Mouse (Mus musculus) NIH3T3 (cell line): Measurements from ENCODE around the gene Gm17581.
"Not testable (repeated sequence)": the region's sequence is repeated elsewhere in the genome, so short reads cannot be mapped to it uniquely, and the experiment has no call there.

Source experiments
- DNase-seq: peaks from one replicate; pipeline ENCODE4 v3.0.0-alpha.2; 2012; ENCODE audit warnings: low read depth

Gm17581 gene

DNA sequence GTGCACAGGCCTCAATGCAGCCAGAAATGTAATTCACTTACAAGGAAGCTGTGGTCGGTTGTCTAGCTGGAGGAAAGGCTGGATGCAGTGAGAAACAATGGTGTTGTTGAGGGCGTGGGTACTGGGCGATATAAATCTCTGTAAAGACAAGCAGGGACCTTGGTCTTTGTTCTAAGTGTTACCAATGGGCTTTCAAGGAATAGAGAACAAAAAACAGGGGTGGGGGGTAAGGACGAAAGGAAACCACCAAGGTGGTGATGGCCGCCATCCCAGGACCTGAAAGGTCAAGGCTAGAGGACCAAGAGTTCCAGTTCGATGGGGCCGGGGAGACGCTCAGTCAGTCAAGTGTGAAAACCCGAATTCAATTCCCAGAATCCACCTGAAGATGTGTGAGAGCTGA is 2.1 kb upstream of the Gm17581 start:
- no peak for DNase-seq

DNA sequence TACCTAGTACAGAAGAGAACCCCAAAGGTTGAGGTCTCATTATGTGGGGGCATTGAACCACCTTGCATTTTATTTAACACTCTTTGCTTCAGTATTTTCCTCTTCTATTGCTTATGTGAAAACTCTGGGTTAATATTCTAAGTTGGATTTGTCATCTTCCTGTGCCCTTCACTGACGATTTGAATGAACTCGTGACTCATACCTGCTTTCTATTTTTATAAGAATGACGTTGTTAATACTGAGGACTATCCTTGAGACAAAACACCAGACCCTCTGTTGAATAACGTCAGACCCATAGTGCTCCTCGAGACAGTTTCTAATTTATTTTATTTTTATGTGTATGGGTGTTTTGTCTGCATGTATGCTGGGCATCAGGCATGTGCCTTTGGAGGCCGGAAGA is 1.3 kb upstream of the Gm17581 start:
- peak; percentile 31 for DNase-seq

DNA sequence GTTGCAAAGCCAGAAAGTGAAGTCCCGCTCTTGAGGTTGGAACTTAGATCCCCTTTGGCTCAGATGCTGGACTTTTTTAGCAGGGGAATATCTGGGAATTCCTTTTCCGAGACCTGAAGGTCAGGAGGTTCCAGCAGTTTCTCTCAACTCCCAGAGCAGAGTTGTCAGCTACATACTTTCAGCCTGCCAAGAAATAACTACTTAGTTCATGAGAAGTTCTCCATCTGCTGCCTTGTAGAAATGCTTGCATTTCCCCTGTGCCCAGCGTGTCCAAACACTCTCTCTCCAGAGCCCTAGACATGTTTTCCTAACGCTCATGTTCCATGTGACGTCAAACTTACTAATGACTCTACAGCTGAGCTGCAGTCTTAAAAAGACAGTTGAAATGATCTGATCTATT is 586 bp downstream of the Gm17581 start:
- no peak for DNase-seq

DNA sequence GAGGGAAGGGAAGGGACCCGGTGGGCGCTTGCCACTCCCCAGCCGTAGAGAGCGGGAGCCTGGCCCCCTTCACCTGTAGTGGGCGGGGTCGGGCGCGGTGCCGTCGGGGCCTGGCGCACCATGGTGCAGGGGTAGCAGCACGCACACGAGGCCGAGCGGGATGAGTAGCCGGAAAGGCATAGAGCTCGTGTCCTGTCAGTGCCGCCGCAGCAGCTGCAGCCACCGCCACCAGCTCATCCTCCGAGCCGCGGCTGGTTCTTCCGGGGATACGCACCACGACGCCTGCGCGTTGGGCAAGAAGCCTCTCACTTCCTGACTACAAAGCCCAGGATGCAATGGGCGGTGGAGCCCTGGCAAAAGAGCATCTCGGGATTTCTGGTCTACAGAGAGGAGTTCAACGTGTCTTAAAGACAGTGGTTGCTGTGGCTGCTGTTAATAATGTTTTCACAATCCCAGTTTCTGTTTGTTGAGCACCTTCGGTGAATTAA is 6.5 kb downstream of the Gm17581 start, which contains the start of gene Edem2:
Gene Edem2, minus strand, starts transcription at position 318 of the 488 bp plus-strand sequence.
- peak; percentile 94 for DNase-seq

DNA sequence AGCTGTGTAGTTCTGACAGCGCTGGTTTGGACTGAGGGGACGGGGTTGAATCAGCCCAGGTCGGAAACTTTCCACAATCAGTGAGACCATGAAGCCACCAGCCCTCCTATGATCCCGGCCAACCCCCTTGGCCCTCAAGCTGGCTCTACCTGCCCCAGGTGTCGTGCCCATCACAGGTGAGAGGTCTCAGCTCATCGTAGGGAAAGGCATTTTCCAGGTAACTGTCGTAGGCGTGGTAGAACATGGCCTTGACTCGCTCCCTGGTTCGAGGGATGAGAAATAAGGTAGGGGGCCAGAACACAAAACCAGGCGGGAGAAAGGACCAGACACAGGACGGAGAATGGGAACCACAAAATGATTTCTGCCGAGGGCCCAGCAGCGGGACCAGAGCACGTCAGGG is 6.9 kb downstream of the Gm17581 start:
- DNase-seq, result no peak

DNA sequence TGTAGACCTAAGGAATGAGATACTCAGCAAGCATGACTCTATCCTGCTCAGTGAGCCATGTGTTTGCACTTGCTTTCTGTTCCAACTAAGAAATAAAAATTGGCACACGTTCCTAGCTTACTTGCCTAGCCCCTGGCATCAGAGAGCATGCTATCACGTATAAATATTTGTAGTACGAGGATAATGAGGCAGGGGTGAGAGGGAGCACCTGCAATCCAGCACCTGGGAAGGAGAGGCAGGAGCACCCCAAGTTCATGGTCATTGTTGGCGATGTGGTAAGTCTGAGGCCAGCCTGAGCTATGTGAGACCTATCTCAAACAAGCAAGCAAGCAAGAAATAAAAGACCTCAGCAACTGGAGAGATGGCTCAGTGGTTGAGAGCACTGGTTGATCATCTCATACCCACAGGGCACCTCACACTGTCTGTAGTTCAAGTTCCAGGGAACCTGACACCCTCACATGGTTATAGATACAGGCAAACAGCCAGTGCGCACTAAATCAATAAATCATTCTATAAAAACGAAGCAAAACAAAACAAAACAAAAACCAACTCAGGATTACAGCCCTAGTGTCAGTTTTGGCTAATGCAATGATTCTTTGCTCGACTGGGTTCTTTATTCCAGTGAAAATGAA is 7.8 kb downstream of the Gm17581 start:
- no peak for DNase-seq

DNA sequence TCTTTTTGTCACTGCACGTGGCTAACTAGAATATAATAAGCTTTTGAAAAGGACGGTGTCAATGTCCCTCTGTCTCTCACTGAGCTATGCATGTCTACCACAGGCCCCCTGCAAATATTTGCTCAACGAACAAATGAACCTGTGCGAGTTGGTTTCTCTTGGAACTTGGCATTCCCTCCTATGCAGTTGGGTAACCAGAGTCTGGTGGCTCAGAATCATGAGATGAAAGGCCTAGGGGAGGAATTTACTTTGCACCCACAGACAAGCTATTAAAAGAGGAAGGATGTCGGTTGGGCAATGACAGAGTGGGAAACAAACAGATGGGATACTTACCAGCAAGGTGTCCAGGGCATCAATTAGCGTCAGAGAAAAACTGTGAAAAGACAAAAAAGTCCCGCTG is 9.4 kb downstream of the Gm17581 start:
- DNase-seq, result no peak

DNA sequence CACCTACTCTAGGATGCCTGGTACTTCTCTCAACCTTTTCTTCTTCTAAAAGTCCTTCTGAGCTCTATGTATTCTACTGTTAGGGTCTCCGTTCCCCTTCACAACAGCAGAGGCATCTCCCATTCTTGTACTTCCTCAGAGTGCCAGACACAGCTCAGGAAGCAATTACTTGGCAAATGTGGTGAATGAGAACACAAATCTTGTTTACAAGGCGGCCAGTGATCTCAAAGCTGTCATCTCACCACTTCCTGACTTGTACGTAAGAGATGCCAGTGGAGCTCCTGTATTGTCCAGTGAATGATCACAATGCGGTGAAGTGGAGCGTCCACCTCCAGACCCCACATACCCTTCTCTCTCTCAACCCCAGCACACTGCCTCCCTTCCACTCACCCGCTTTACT is 11.1 kb downstream of the Gm17581 start:
- no peak for DNase-seq

DNA sequence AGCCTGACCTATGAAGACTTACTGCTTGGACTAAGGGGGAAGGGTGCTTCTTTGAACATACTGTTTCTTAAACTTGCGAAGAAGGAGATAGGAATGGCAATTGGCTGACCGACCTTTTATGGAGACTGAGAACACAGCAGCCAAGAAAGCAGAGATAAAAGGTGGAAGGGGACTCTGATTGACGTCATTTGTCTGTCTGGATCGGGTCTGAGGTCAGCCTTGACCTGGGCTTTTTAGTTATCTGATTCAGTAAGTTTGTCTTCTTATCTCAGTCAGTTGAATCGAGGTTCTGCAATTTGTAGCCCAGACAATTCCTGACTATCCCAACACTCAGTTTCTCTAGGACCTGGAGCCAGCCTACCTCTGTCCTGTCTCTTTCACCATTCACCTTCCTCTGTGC is 11.6 kb downstream of the Gm17581 start:
- DNase-seq, result no peak

DNA sequence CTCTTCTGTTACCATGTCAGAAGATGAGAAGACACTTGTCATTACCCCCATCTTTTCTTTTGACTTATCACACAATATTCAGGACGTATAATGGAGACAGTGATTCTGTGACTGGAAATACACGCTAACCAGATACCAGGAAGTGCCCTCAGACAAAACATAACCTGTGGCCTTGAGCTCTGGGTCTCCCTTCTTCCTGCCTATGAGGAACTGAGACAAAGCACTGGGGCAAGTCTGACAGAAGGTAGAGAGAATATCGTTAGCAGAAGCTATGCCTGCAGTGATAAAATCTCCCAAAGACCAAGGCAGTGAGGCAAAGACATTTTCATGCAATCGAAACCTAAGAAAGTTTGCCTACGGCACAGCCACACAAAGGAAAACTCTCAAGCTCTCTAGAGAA is 15.1 kb downstream of the Gm17581 start:
- no peak for DNase-seq

DNA sequence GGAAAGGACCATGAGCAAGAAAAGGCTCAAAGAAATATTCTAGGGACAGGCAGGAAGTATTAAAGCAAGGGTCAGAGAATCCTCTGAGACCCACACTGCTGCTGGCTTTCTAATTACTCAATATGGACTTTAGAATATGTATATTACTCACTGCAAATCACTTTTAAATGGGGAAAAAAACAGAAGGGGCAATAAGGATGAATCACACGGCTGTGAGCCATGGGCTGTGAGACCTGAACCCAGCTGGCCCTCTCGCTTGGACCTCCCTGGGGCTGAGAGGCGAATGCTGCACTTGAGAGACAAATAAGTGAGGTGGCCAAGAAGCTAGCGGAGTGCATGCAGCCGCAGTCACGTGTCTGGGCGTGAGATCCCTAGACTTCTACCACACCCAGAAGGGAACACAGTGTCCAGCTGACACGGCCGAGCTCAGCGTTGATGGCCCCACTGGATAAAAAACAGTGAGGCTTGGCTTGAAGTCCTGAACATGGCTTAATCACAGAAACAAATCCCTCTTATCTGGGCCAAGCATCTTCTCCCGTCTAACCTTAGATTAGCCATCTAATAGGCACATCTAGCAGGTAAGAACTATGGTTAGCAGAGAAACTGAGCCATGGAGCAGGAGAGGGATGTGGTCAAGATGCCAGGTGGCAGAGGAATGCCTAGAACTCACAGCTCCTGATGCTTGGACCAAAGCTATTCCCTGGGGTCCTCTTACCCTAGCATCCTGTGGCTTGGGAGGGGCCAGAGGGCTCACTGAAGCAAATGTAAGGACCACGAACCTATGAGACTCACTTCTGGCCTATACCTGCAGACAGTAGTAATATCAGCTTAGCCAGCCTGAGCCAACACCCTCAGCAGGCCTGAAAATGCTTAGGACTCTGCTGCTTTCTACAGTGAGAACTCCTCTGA is 18.3 kb downstream of the Gm17581 start:
- DNase-seq, result no peak

DNA sequence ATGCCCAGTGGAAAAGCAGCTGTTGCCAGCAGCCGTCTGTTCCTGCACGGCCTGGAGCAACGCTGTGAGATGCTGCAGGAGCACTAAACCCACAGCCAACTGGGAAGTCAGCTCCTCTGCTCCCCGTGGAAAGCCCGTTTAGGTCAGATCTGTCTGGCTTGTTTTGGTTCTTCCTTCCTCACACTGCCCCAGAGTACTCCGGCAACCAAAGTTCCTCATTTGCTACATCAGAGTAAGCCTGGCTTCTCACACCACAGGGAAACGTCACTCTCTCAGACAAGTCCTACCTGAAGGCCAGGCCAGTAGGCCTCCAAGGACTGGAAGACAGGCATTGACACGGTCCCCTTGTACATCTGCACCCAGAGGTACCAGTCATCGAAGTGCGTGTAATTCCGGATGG is 25.1 kb downstream of the Gm17581 start:
- DNase-seq, result no peak

DNA sequence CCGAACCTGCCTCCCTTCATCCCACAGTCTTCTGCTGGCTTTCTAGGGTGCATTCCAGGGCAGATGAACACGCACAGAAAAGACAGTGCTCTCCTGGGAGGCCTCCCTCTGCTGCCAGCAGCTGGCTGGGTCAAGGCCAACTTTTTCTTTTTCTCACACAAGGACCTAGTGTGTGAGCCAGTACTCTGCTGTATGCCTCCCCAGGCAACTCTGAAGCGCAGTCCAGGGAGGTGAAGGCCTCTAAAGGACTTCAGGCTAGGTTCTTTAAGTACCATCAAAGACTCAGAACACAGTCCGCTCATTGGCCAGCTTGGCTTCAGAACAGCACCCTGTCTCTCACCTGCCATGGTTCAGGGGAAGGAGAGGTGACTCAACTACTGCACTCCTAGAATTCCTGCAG is 28.4 kb downstream of the Gm17581 start:
- DNase-seq, result peak; percentile 70

DNA sequence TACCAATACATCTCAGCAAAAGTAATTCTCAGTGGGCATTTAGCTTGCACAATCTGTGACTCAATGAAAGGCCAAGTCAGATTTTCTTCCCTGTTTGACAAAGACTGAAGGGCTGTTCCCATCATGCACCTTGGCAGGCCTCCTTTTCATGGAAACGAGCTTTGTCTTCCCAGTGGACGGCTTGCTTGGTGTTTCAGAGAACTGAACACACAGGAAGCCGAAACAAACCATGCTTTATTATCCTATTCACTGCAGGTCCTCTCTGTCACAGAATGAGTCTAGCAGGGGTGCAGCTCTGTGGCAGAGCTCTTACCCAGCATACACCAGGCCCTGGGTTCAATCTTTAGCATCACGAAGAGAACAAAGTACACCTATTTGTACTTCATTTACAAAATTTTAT is 32.0 kb downstream of the Gm17581 start:
- peak; percentile 45 for DNase-seq

DNA sequence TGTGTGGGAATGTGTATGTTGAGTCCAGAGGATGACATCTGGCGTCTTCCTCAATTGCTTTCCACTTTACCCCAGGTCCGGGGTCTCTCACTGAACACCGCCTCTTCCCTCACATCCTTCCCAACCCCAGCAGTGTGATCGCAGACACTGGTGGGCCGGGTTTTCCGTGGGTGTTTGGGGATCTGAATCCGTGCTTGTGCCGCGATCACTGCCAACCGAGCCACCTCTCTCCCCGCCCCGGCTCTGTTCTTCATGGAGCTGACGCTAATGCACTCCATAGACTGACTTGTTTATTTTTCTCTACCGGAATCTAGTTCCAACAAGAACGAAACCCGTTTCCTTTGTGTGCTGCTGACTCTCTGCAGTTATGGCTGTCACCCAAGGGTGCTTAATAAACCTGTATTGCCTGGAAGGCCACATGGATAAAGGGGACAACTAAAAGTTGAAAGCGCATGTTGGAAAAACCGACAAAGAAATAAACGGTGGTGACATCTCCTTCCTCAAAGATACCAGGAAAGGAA is 34.2 kb downstream of the Gm17581 start:
- no peak for DNase-seq

DNA sequence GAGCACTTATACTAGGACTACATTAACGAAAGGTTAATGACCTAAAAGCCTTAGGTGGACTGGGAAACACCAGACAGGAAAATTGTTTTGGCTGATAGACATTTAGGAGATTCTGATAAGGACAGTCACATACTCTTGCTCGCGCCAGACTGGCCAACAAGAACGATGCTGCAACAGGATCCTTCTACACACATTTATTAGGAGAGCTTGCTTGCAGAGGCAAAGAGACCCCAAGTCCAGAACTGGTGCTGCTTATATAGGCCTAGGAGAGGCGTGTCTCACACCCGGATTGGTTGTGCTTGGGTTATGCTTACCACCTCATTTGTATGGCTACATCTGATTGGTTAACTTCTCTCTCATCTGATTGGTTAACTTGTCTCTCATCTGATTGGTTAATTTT is 37.2 kb downstream of the Gm17581 start:
- DNase-seq, result not testable (repeated sequence)

DNA sequence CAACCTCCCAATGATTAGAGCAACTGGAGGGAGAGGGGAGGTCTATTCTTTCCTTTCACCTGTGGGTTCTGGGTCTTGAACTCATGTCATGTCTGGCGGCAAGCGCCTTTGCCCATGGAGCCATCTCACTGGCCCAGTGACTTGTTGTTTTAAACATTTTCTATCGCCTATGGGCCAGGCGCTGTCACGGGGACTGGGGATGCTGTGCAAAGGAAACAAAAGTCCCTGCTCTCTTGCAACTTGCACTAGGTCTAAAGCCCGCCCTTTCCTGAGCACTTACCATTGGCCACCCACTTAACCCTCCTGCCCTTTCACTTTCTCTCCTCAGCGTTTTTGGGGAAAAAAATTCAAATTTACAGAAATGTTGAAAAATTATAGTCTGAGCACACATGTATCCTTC is 38.8 kb downstream of the Gm17581 start:
- no peak for DNase-seq

DNA sequence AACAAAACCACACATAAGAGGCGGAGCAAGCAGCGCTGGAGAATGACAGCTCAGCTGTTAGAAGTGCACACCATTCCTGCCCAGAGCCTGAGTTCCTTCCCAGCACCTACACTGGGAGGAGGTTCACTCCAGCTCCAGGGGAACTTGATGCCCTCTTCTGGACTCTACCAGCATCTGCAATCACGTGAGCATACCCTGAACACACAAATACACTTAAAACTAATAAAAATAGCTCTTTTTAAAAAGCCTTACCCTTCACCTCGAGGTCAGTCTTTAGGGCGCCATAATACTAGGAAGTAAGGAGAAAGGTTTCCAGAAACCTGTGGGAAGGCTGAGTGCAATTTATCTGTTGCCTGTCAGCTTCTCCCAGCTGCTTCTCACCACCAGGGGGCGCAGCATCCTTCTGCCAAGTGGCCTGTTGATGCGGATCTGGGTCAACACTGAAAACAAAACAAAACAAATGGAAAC is 39.5 kb downstream of the Gm17581 start:
- peak; percentile 94 for DNase-seq

DNA sequence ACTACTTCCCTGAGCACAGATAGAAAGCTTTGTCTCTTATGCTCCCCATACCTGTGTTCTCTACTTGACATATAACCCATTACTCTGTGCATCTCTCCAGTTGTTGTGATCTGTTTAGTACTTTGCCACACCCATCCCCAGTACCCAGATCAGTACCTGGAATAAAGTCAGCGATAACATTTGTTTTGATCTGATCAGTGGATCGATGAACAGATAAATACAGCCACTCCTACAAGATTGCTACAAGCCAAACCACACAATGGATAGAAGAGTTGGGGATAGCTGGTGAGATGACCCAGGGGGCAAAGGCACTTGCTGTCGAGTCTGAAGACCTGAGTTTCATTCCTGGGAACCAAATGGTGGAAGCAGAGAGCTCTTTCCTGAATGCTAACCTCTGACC is 40.4 kb downstream of the Gm17581 start:
- no peak for DNase-seq

DNA sequence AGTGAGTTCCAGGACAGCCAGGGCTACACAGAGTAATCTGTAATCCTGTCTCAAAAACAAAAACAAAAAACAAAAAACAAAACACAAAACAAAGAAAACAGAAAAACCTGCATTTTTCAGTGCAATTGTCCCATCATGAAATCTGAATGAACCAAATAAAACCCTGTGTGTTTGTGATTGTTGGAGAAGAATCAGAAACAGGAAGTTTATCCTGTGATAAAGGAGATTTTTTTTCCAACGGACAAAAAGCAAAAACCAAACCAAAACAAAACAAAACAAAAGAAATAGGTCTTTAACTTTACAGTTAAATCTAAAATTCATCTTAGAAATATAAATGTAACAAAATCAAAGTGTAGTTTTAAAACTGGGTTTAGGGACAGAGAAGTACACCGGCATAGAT is 41.1 kb downstream of the Gm17581 start:
- DNase-seq, result no peak

DNA sequence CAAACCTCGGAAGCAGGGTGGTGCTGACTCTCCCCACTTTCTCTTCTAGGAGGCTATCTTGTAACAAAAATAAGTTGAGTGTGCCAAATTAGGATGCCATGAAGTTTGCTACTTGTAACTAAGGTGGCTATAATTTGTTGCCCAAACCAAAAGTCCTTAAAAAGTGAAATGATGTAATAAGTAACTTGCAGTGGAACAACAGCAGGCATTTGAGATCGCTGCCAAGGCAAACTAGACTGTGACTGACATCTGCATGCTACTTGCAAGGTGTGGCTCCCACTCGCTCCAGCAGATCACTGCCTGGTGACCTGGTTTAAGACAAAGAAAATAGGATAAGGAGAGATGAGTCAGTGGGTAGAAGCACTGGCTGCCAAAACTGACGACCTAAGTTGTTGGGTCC is 42.5 kb downstream of the Gm17581 start:
- peak; percentile 33 for DNase-seq

DNA sequence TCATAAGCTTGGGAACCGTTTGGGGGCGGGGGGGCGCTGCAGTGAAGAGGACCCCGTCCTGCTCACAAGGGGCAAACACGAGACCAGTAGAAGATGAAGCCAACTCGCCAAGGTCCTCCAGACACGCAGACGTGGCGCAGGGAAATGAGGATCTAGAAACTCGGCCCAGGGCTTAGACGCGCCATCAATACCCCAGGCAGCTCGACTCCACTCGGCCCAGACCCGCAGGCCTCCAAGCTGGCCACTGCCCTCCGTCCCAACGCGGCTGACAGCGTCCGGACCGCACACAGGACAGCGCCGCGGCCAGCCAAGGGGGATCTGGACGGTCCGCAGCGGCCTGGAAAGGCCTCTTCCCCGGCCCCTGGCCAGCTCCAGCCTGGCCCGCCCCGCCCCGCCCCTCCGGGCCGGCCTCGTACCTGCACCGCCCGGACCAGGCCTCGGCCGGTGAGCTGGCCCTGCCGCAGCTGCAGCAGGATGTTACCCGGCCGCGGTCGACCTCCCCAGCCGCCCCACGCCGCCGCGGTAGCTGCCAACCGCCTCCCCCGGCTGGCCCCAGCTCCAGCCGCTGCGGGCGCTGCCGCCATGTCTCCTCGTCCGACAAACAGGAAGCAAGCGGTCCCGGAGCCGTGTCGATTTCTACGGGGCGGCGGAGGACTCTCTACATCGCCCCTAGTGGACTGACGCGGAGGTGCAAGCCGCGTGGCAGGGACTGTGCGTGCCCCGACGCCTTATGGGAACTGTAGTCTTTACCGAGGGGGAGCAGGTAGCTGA is 43.8 kb downstream of the Gm17581 start, which contains the start of gene Trpc4ap:
Gene Trpc4ap, minus strand, starts transcription at position 662 of the 771 bp plus-strand sequence.
- peak; percentile 98 for DNase-seq
